1 mouse cellular context compared by ENCODE assay signal in the genomic region with DNA sequence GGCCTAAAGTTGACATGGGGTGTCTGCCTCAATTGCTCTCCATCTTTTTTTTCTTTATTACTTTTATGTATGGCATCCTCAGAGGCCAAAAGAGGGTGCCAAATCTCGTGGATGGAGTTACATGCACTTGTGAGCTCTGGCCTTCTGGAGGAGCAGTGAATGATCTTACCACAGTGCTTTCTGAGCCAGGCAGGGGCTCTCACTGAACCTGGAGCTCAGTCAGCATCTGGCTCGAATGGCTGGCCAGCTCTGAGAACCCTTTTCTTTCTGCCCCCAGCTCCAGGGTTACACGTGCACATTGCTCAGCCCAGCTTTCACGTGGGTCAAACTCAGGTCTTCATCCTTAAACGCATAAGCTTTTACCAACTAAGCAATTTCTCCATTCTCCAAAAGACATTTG.
TF ChIP-seq lines count a peak whose summit lies in the region.

No protein-coding gene starts in this region.

TF ChIP-seq in MEL, 35 proteins besides CTCF, POLR2A, EP300 and RAD21:
- TF ChIP-seq GABPA (IDR thresholded peaks at IDR 0.05; ENCODE audit: low read depth, low read length), result no peak
- 0 out of 2 replicates have a peak, but pooled peaks have one; percentile 3 for TF ChIP-seq MXI1 (IDR thresholded peaks at IDR 0.05; ENCODE audit: low read depth, low read length)
- no peak for TF ChIP-seq ETS1 (IDR thresholded peaks at IDR 0.05; ENCODE audit: low read depth, low read length)
